Mouse (Mus musculus) gastrocnemius, postnatal 4 days (tissue): ENCODE measurements around the gene Gm648. TPM values are rescaled to one million over a fixed set of nuclear protein-coding genes. Genes with fewer than 3 reads are reported as not detected.
A peak's percentile ranks its signal among the peaks of the same experiment; 100 is the strongest.
"Not testable (repeated sequence)": the region's sequence is repeated elsewhere in the genome, so short reads cannot be mapped to it uniquely, and the experiment has no call there.

Experiments used
- DNase-seq, 2 experiments: peaks; one replicate each; pipeline ENCODE4 v3.0.0; 2021 to 2022; ENCODE audit warnings: low spot score in 2 of 2, mixed read lengths in 2 of 2
- long read RNA-seq, 2 experiments: library from polyadenylated mRNA; stranded (forward); transcript quantifications; one replicate each; pipeline ENCODE4 v2.0.0; 2021
- microRNA-seq: library from miRNA; unstranded; fragments of <30 nt; microRNA quantifications from one replicate; pipeline ENCODE4 v1.2.0, GENCODE M21; 2021
- total RNA-seq, 2 experiments: library from RNA; stranded (reverse); gene quantifications; 2 replicates each; pipeline ENCODE4 v1.2.3; 2021

Gene Gm648
- not detected for total RNA-seq
- long read RNA-seq, experiment 1 = 0 reads
- long read RNA-seq, experiment 2 = 0 reads

DNA sequence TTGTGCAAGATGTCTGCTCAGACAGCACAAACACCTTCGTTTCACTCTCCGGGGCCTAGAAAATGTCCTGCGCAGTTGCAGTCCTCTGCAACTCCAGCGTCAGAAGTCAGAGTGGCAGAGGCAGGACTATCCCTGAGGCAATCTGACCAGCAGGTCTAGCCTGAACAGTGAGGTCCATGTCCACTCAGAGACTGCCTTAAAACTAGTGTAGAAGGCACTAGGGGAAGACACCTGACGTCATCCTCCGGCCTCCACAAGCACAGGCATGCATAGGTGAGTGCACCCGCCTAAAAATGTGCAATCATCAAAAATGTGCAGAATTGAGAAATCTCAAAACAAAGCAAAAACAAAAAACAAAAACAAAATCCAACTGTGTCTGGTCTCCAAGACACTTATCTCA is at the start of gene Gm648:
Gene Gm648 (minus strand): TSS at position 101 of the 400 bp plus-strand sequence.
- DNase-seq = no peak

DNA sequence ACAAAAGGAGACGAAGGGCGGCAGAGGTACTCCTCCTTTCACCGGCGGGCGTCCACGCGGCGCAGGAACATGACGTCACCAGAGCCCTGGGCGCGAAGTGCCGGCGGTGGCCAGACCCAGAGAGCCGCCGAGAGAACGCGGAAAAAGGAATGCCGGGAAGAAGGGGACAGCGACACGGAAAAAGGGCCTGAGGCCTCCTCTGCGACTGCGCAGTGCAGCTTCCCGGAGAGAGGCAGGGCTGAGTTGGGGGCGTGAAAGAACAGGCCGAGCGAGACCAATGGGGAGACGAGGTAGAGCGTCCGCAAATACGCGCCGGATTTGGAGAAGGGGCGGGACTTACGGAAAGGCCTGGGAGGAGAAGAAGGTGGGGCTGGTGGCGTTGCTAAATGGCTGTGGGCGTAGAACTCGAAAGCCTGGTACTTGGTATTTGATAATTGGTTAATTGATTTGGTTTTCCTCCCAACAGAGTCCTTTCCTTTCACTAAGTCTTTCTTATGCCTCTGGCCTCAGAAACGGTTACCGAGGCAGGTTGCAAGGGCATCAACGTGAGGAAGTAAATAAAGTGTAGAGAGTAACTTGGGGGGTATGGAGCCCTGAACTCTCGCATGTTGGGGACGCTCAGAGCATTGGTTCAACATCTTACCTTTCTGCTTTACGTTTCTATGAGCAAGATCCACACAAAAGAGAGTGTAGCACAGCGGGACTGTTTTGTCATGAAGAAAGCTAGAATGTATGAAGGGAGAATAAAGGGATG is 48.7 kb upstream of the Gm648 start, which contains the start of gene Mmgt1:
Gene Mmgt1 (minus strand): TSS at position 183 of the 754 bp plus-strand sequence.
- DNase-seq = peak; percentile 83 to 89

- peak in 1 of 2 experiments; percentile 13 for DNase-seq
Observed at GRCm38 (mm10) chrX:56597219-56597886, 47.9 kb upstream of the Gm648 start.

GRCm38 (mm10) chrX:56578200-56578599 is 28.8 kb upstream of the Gm648 start:
- DNase-seq = no peak

GRCm38 (mm10) chrX:56572465-56572864 is 23.1 kb upstream of the Gm648 start:
- DNase-seq = no peak

DNA sequence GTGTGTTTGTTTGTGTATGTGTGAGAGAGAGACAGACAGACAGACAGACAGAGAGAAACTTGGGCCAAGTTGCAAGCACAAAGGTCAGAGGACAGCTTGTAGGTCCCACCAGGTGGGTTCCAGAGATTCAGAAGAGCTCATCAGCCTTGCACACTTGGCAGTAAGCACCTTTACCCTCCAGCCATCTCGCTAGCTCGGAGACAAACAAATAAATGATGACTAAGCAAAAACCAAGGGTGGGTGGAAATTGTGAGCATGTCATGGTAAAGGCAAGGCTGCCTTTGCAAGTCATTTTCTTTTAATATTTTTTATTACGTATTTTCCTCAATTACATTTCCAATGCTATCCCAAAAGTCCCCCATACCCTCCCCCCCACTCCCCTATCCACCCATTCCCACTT is 4.2 kb upstream of the Gm648 start:
- DNase-seq = no peak

GRCm38 (mm10) chrX:56537162-56537561 is 12.2 kb downstream of the Gm648 start:
- no peak for DNase-seq

DNA sequence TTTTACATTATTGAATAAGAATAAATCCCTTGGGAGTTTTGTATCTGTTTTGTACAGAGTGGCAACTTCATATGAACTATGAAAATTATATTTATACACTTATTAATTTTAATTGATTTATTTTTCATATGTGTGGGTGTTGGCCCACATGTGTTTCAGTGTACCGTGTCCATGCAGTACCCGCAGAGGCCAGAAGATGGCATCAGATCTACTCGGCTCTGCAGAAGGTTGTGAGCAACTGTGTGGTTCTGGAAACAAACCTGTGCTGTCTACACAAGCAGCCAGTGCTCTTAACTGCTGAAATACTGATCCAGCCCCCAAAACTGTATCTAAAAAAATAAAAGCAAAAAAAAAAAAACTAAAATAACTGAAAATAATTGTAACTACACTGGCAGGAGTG is 18.1 kb downstream of the Gm648 start:
- peak; percentile 20 to 34 for DNase-seq

DNA sequence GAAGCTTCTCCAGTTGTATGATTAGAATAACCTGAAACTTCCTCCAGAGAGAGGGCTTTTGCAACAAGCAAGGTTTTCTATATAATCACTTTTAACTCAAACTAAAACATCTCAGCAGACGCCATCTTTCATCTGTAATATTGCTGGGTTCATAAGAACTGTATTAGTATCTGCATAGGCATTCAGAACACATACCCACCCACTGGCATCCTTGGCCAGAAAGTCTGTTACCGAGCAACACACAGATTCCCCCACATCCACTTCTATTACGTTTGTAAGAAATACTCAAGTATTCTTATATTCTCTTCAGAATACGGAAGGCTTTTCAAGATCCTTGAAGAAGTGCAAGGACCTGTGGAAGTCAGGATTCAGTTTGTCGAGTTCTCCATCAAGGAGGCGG is 25.0 kb downstream of the Gm648 start, which contains the start of gene Gm10477:
Gene Gm10477 (plus strand): TSS at position 301 of the 400 bp plus-strand sequence.
- DNase-seq = not testable (repeated sequence)

GRCm38 (mm10) chrX:56497241-56497640 is 52.2 kb downstream of the Gm648 start:
- peak in 1 of 2 experiments; percentile 43 for DNase-seq

Small RNA genes within 50 kb of the gene (microRNA-seq; reads per million reads assigned to microRNA genes)
- not detected for gene Mir5116

Other genes starting within 250 kb of the Gm648 start
- gene Zfp449, start 203.2 kb downstream of the Gm648 start, total RNA-seq = 10 to 100 TPM in 1 of 2 experiments, 1 to 10 TPM in 1; 9.3 to 10.5 TPM
- gene Smim10l2a, start 175.0 kb downstream of the Gm648 start, total RNA-seq = under 1 TPM; 0.39 to 0.60 TPM
- gene Gm2174, start 101.6 kb downstream of the Gm648 start, total RNA-seq = 1 to 10 TPM in 1 of 2 experiments, under 1 TPM in 1; 0.80 to 2.1 TPM
- gene Ints6l, start 94.7 kb downstream of the Gm648 start, total RNA-seq = 10 to 100 TPM; 21.7 to 28.4 TPM
- not detected for gene Gm10477, start 24.9 kb downstream of the Gm648 start, total RNA-seq
- 10 to 100 TPM; 15.5 to 16.4 TPM for gene Mmgt1, start 48.5 kb upstream of the Gm648 start, total RNA-seq
- 10 to 100 TPM; 17.5 to 18.8 TPM for gene Slc9a6, start 60.2 kb upstream of the Gm648 start, total RNA-seq
- 1,000 to 10,000 TPM; 1,382 to 1,696 TPM for gene Fhl1, start 182.2 kb upstream of the Gm648 start, total RNA-seq